ENCODE assay signal across 11 mouse cellular contexts in genomic region chr1:31049954-31050652, GRCm38 (mm10).
DNase-seq lines count a peak whose midpoint lies in the region; ATAC-seq and TF ChIP-seq lines count a peak whose summit lies in the region.
"Had no signal": no experiment of that assay in that cellular context is flagged by ENCODE, and none has a peak within 500 bp of the region (broad histone marks: within the 10 kb centered on the region; RNA-seq: fewer than 3 reads in every experiment).

No protein-coding gene starts in this region.

- DNase-seq in gastrocnemius, adult 2 months: peak; percentile 31
- DNase-seq in gastrocnemius, postnatal 4 days (ENCODE audit: low spot score in 2 of 2): no peak
- DNase-seq in ovary, adult 18-20 months (ENCODE audit: low spot score): peak; percentile 30
- no peak for DNase-seq in ovary, postnatal 14 days (ENCODE audit: low spot score)
- no peak for DNase-seq in layer of hippocampus, adult 8-10 months (ENCODE audit: low spot score in 2 of 2)
- no peak for DNase-seq in left cerebral cortex, adult 8-10 months (ENCODE audit: low spot score in 2 of 2)

- no peak overlapping the region for H3K9ac ChIP-seq in intestine, postnatal 0 days (ENCODE audit: low read depth, low read length)
- H3K9ac ChIP-seq: neural tube, embryonic 15.5 days; stomach, embryonic 15.5 days had no signal

- H3K4me1 ChIP-seq in intestine, postnatal 0 days (replicated peaks; ENCODE audit: control insufficient read depth, insufficient read depth, low read length): no peaks in the 10 kb centered on the region
- H3K4me1 ChIP-seq in small intestine, adult 2 months (ENCODE audit: control insufficient read depth, insufficient read depth, insufficient read length, low read length): peaks cover 9% of the 10 kb centered on the region; the same call in 1 of the 2 replicates
- H3K4me1 ChIP-seq: neural tube, embryonic 15.5 days; stomach, embryonic 15.5 days had no signal

- TF ChIP-seq POLR2A in small intestine, adult 2 months (IDR thresholded peaks at IDR 0.05; ENCODE audit: low read depth, low read length): no peak

- H3K27me3 ChIP-seq in intestine, postnatal 0 days (replicated peaks; ENCODE audit: control insufficient read depth, insufficient read depth, low read length): no peaks in the 10 kb centered on the region
- H3K27me3 ChIP-seq in small intestine, adult 2 months (ENCODE audit: control insufficient read depth, insufficient read depth, low read length): no peaks in the 10 kb centered on the region
- H3K27me3 ChIP-seq: neural tube, embryonic 15.5 days; stomach, embryonic 15.5 days had no signal

- intact Hi-C loops in gastrocnemius, adult 2 months (cut with DNase I): no loop called here

- 42% methylated on average over 5 of the region's 5 CpGs for WGBS in intestine, postnatal 0 days
- 20% methylated on average over 5 of the region's 5 CpGs for WGBS in small intestine, adult 2 months

- no peaks in the 10 kb centered on the region for H3K36me3 ChIP-seq in intestine, postnatal 0 days (ENCODE audit: control insufficient read depth, insufficient read depth)
- H3K36me3 ChIP-seq in small intestine, adult 2 months (ENCODE audit: control insufficient read depth, insufficient read depth, low read length): no peaks in the 10 kb centered on the region
- H3K36me3 ChIP-seq: neural tube, embryonic 15.5 days; stomach, embryonic 15.5 days had no signal

- no peak overlapping the region for H3K4me3 ChIP-seq in gastrocnemius, adult 2 months
- H3K4me3 ChIP-seq in intestine, postnatal 0 days (ENCODE audit: low read depth, low read length): no peak overlapping the region
- H3K4me3 ChIP-seq in small intestine, adult 2 months (ENCODE audit: low read depth, low read length): no peak overlapping the region
- H3K4me3 ChIP-seq: neural tube, embryonic 15.5 days; stomach, embryonic 15.5 days had no signal

- ATAC-seq in intestine, postnatal 0 days: peak; percentile 93

- TF ChIP-seq CTCF in gastrocnemius, adult 2 months (IDR thresholded peaks at IDR 0.05): no peak
- TF ChIP-seq CTCF in intestine, postnatal 0 days (IDR thresholded peaks at IDR 0.05; ENCODE audit: low read depth): no peak
- no peak for TF ChIP-seq CTCF in small intestine, adult 2 months (IDR thresholded peaks at IDR 0.05; ENCODE audit: extremely low read depth, insufficient read length, insufficient replicate concordance, low read depth, low read length)

- no peaks in the 10 kb centered on the region for H3K9me3 ChIP-seq in intestine, postnatal 0 days (ENCODE audit: control insufficient read depth)
- H3K9me3 ChIP-seq: neural tube, embryonic 15.5 days; stomach, embryonic 15.5 days had no signal

- no peak overlapping the region for H3K4me2 ChIP-seq in intestine, postnatal 0 days (replicated peaks; ENCODE audit: low read depth)
- H3K4me2 ChIP-seq: midbrain, embryonic 11.5 days; neural tube, embryonic 15.5 days; stomach, embryonic 15.5 days had no signal

- H3K27ac ChIP-seq in gastrocnemius, adult 2 months: no peak overlapping the region; the same call in 1 of the 2 replicates
- H3K27ac ChIP-seq in intestine, postnatal 0 days (ENCODE audit: low read depth, low read length): peak overlapping the region; percentile 68; the same call in 1 of the 2 replicates
- H3K27ac ChIP-seq in small intestine, adult 2 months (ENCODE audit: insufficient read depth, low read depth, low read length): peak overlapping the region; percentile 87
- H3K27ac ChIP-seq: neural tube, embryonic 15.5 days; stomach, embryonic 15.5 days had no signal

Comparison
In these comparisons a context has a peak if more than half of its experiments do, and no peak if none do; other contexts are left out.
1. DNase-seq: peak in gastrocnemius, adult 2 months (single experiment) and ovary, adult 18-20 months (single experiment); none in gastrocnemius, postnatal 4 days (0 of 2), ovary, postnatal 14 days (single experiment), layer of hippocampus, adult 8-10 months (0 of 2) and left cerebral cortex, adult 8-10 months (0 of 2).